Mouse (Mus musculus) heart, embryonic 13.5 days (tissue): ENCODE measurements at regions not wholly inside any gene's neighbourhood (a gene's known extent, or its start where the extent isn't known, plus 50 kb on each side); places are given as distances from the start of the nearest gene placed in this dataset.

ENCODE experiments used
- ATAC-seq: fragments of 200-750 bp; cut with Nextera tagmentation; 2 replicates; pipeline ENCODE4 v1.8.0; 2017; ENCODE audit warnings: moderate TSS enrichment; ENCODE audit not compliant: insufficient number of reproducible peaks, low FRiP score, low TSS enrichment; ENCODE audit errors: extremely low read depth
- H3K27ac ChIP-seq: fragments of 300-500 bp; sonication (generic); replicated peaks from 2 replicates; pipeline ENCODE4 v1.5.1; 2015; ENCODE audit warnings: moderate library complexity, mild to moderate bottlenecking, inconsistent platforms
- H3K27me3 ChIP-seq: fragments of 300-500 bp; sonication (generic); replicated peaks from 2 replicates; pipeline ENCODE4 v1.6.1; 2015; ENCODE audit warnings: mild to moderate bottlenecking, inconsistent platforms
- H3K36me3 ChIP-seq: fragments of 300-500 bp; sonication (generic); 2 replicates; pipeline ENCODE4 v1.6.1; 2015; ENCODE audit warnings: mild to moderate bottlenecking, inconsistent platforms
- H3K4me1 ChIP-seq: fragments of 300-500 bp; sonication (generic); 2 replicates; pipeline ENCODE4 v1.6.1; 2015; ENCODE audit warnings: inconsistent platforms
- H3K4me2 ChIP-seq: fragments of 300-500 bp; sonication (generic); 2 replicates; pipeline ENCODE4 v1.6.1; 2015; ENCODE audit warnings: inconsistent platforms, mild to moderate bottlenecking, moderate library complexity
- H3K4me3 ChIP-seq: fragments of 300-500 bp; sonication (generic); 2 replicates; pipeline ENCODE4 v1.5.1; 2015; ENCODE audit warnings: moderate library complexity, mild to moderate bottlenecking, inconsistent platforms
- H3K9ac ChIP-seq: fragments of 300-500 bp; sonication (generic); 2 replicates; pipeline ENCODE4 v1.6.1; 2015; ENCODE audit warnings: inconsistent platforms, mild to moderate bottlenecking, moderate library complexity
- H3K9me3 ChIP-seq: fragments of 300-500 bp; sonication (generic); 2 replicates; pipeline ENCODE4 v1.6.1; 2016; ENCODE audit warnings: inconsistent platforms
- WGBS: fragments of 180-500 bp; shearing (Covaris S2); methylation state at CpG from one replicate; pipeline ENCODE4 v1.1.7; 2015; ENCODE audit warnings: mixed read lengths; 5-methylcytosine and 5-hydroxymethylcytosine counted together

- ATAC-seq, result no peak
- Histone ChIP-seq H3K27ac (peak overlapping the region; percentile 75), H3K9me3 (0 out of 2 replicates have a peak, but pooled peaks cover 3% of the 10 kb centered on the region), H3K27me3 (no peaks in the 10 kb centered on the region), H3K4me2 (peak overlapping the region; percentile 26; the same call in 1 of the 2 replicates), H3K4me3 (no peak overlapping the region), H3K4me1 (peaks cover 20% of the 10 kb centered on the region), H3K36me3 (no peaks in the 10 kb centered on the region), H3K9ac (no peak overlapping the region)
- 40% methylated on average over 3 of the region's 3 CpGs for WGBS
Observed at GRCm38 (mm10) chr2:59406976-59407375, 77.5 kb upstream of the Dapl1 start.

- Histone ChIP-seq H3K36me3 (no peaks in the 10 kb centered on the region), H3K9me3 (0 out of 2 replicates have a peak, but pooled peaks cover 3% of the 10 kb centered on the region), H3K4me2 (peak overlapping the region; percentile 26; the same call in 1 of the 2 replicates), H3K9ac (no peak overlapping the region), H3K27me3 (no peaks in the 10 kb centered on the region), H3K4me1 (peaks cover 20% of the 10 kb centered on the region), H3K27ac (peak overlapping the region; percentile 75), H3K4me3 (no peak overlapping the region)
- WGBS, result 45% methylated on average over 13 of the region's 13 CpGs
- ATAC-seq, result no peak
Observed at GRCm38 (mm10) chr2:59407512-59407988, 76.9 kb upstream of the Dapl1 start.

DNA sequence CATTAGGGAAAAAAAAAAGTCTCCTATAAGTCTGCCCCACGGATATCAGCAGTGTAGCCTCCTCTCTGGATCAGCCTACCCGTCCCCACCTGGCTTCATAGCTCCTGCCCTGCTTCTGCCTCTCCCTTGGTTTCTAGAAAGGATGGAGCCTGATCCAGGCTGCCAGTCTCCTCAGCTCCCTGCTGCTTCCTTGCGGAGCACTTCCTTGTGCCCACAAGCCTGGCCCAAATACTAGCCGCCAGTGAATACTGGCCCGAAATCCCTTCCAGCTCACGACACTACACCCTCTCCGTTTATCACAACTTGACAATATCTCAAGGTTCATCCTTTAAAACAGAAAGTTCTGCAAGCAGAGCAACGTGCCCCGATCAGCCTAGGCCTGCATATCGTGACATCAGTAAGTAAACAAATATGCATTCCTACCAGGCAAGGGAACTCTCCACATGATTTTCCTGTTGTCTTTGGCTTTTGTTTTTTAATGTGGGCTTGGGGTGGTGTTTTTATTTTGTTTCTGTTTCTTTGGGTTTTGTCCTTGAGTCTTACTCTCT is 76.3 kb upstream of the Dapl1 start:
- Histone ChIP-seq H3K9ac (no peak overlapping the region), H3K4me2 (no peak overlapping the region), H3K9me3 (0 out of 2 replicates have a peak, but pooled peaks cover 3% of the 10 kb centered on the region), H3K36me3 (no peaks in the 10 kb centered on the region), H3K27me3 (no peaks in the 10 kb centered on the region), H3K4me3 (no peak overlapping the region), H3K4me1 (peaks cover 20% of the 10 kb centered on the region), H3K27ac (peak overlapping the region; percentile 75)
- WGBS, result 70% methylated on average over 10 of the region's 10 CpGs
- no peak for ATAC-seq

- Histone ChIP-seq H3K9me3 (0 out of 2 replicates have a peak, but pooled peaks cover 2% of the 10 kb centered on the region), H3K4me1 (peaks cover 30% of the 10 kb centered on the region), H3K4me3 (no peak overlapping the region), H3K27me3 (no peaks in the 10 kb centered on the region), H3K36me3 (no peaks in the 10 kb centered on the region), H3K4me2 (no peak overlapping the region), H3K27ac (no peak overlapping the region), H3K9ac (no peak overlapping the region)
- no peak for ATAC-seq
- WGBS, result 83% methylated on average over 9 of the region's 9 CpGs
Observed at GRCm38 (mm10) chr2:59414612-59415011, 69.8 kb upstream of the Dapl1 start.

DNA sequence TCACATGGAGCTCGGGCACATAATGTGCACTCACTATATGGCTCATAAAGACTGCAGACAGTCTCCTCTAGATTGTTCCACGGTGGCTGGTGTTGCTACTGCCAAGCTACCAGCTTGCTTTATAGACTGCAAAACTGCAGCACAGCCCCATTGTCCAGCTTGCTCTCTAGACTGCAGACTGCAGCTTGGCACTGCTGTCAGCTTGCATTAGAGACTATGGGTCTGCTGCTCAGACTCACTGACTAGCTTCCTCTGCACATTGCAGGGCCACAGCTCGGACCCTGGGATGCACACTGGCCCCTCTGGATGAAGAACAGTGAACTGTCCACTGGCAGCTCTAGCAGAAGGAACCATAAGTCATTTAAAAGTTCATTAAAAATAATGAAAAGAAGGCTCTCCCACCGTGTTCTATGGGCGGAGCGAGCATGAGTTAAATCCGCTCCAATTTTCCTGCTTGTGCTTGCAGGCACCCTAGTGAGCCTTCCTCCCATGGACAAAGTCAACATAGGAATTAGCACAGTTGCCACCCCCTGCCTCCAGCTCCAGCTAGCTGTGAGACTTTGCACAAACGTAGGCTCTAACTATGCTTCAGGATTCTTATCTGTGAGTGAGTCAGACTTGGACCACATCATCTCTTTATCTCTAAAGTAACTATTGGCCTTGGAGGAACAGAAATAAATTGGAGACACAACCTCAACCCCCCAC is 67.8 kb upstream of the Dapl1 start:
- no peak for ATAC-seq
- Histone ChIP-seq H3K27ac (peak overlapping the region; percentile 74), H3K9ac (no peak overlapping the region), H3K4me3 (no peak overlapping the region), H3K4me1 (peaks cover 41% of the 10 kb centered on the region), H3K27me3 (no peaks in the 10 kb centered on the region), H3K36me3 (no peaks in the 10 kb centered on the region), H3K4me2 (no peak overlapping the region), H3K9me3 (no peaks in the 10 kb centered on the region)
- 55% methylated on average over 8 of the region's 8 CpGs for WGBS

DNA sequence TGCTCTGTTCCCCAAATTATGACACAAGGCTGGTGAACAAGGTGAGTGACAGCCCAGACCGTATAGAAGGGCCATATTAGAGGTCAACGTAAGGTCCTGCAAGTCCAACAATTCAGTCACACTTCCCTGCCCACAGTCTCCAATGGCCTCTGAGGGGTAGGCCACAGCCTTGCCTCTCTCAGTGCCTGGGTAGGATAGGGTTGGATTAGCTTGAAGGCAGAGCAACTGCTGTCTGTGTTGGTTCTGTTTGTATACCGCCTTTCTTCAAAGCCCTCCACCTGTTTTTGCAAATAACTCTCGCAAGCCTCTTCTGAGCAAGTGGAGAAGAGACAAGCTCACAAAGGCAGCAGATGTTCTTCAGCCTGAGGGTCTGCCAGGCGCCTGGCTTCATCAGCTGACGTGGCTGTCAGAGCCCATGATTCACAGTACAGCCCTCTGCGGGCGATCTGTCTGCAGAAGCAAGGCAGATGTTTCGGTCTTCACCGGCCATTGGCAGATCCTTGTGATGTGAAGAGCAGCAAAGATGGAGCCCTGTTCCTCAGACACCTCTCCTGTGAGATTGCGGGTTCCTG is 67.0 kb upstream of the Dapl1 start:
- no peaks in the 10 kb centered on the region for H3K9me3 ChIP-seq
- H3K4me3 ChIP-seq, result no peak overlapping the region
- H3K4me1 ChIP-seq, result peaks cover 42% of the 10 kb centered on the region
- no peaks in the 10 kb centered on the region for H3K27me3 ChIP-seq
- H3K9ac ChIP-seq, result no peak overlapping the region
- no peaks in the 10 kb centered on the region for H3K36me3 ChIP-seq
- WGBS, result 66% methylated on average over 11 of the region's 11 CpGs
- ATAC-seq, result no peak
- H3K4me2 ChIP-seq, result no peak overlapping the region
- peak overlapping the region; percentile 54 for H3K27ac ChIP-seq

GRCm38 (mm10) chr2:59420496-59420895 is 64.0 kb upstream of the Dapl1 start:
- no peak overlapping the region for H3K4me2 ChIP-seq
- H3K27ac ChIP-seq, result no peak overlapping the region
- H3K9ac ChIP-seq, result no peak overlapping the region
- 48% methylated on average over 5 of the region's 5 CpGs for WGBS
- H3K27me3 ChIP-seq, result no peaks in the 10 kb centered on the region
- peaks cover 52% of the 10 kb centered on the region for H3K4me1 ChIP-seq
- no peaks in the 10 kb centered on the region for H3K9me3 ChIP-seq
- ATAC-seq, result no peak
- H3K4me3 ChIP-seq, result no peak overlapping the region
- H3K36me3 ChIP-seq, result no peaks in the 10 kb centered on the region

DNA sequence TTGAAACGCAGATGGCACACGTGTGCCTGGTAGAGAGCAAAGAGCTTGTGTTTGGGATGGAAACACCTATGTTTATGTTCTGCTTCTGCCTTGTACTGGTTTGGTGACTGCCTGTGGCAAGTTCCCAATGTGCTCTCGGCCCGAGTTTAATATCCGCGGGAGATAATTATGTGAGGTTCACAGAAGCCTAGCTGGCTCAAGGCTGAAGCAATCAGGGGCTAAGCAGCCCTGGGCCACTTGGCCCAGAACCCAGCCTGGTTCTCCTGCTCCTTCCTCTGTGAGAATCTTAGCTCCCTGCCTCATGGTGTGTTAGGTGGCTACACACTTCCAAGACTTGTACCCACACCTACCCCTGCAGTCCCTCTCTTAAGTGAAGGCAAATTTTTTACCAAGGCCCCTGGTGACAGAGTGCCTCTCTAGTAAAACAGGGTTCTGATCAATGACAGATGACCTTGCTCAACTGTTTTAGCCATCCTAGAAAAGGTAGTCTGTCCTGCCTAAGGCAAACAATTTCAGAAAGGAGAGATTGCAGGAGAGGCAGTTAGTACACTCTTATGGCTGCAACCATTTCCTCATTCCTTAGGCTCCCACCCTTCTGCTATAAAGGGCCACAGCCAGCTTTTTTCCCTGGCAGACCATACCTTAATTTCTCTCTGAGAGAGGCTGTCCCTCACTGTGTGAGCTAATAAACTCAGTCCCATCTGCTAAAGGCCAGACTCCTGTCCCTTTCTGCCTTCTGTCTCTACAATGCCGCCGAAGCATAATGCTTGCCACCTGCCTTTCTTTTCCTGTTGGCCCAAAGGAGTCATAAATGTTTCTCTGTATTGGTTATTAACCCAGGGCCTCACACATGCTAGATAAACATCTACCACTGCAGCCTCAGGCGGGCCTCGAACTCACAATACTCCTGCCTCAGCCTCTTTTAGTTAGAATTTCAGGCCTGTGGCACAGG is 61.9 kb upstream of the Dapl1 start:
- no peak for ATAC-seq
- no peak overlapping the region for H3K4me2 ChIP-seq
- H3K4me1 ChIP-seq, result peaks cover 31% of the 10 kb centered on the region
- no peak overlapping the region for H3K27ac ChIP-seq
- no peaks in the 10 kb centered on the region for H3K9me3 ChIP-seq
- peak overlapping the region; percentile 8; the same call in 1 of the 2 replicates for H3K9ac ChIP-seq
- no peaks in the 10 kb centered on the region for H3K36me3 ChIP-seq
- H3K27me3 ChIP-seq, result no peaks in the 10 kb centered on the region
- 76% methylated on average over 10 of the region's 10 CpGs for WGBS
- H3K4me3 ChIP-seq, result no peak overlapping the region

GRCm38 (mm10) chr2:59424205-59424604 is 60.2 kb upstream of the Dapl1 start:
- Histone ChIP-seq H3K4me3 (no peak overlapping the region), H3K9me3 (no peaks in the 10 kb centered on the region), H3K27me3 (no peaks in the 10 kb centered on the region), H3K36me3 (no peaks in the 10 kb centered on the region), H3K4me2 (no peak overlapping the region), H3K9ac (no peak overlapping the region), H3K27ac (no peak overlapping the region), H3K4me1 (peaks cover 24% of the 10 kb centered on the region)
- no peak for ATAC-seq
- 79% methylated on average over 2 of the region's 2 CpGs for WGBS

- no peaks in the 10 kb centered on the region for H3K9me3 ChIP-seq
- H3K9ac ChIP-seq, result no peak overlapping the region
- H3K4me2 ChIP-seq, result no peak overlapping the region
- no peak overlapping the region for H3K4me3 ChIP-seq
- WGBS, result 26% methylated on average over 5 of the region's 5 CpGs
- H3K27me3 ChIP-seq, result no peaks in the 10 kb centered on the region
- peaks cover 21% of the 10 kb centered on the region for H3K4me1 ChIP-seq
- H3K27ac ChIP-seq, result no peak overlapping the region
- H3K36me3 ChIP-seq, result no peaks in the 10 kb centered on the region
- ATAC-seq, result no peak
Observed at GRCm38 (mm10) chr2:59424729-59425128, 59.7 kb upstream of the Dapl1 start.

GRCm38 (mm10) chr2:59425876-59426275 is 58.6 kb upstream of the Dapl1 start:
- no peak overlapping the region for H3K4me3 ChIP-seq
- no peak for ATAC-seq
- H3K4me2 ChIP-seq, result no peak overlapping the region
- 71% methylated on average over 4 of the region's 4 CpGs for WGBS
- H3K9ac ChIP-seq, result no peak overlapping the region
- H3K9me3 ChIP-seq, result no peaks in the 10 kb centered on the region
- peaks cover 11% of the 10 kb centered on the region; the same call in 1 of the 2 replicates for H3K4me1 ChIP-seq
- no peaks in the 10 kb centered on the region for H3K27me3 ChIP-seq
- no peaks in the 10 kb centered on the region for H3K36me3 ChIP-seq
- no peak overlapping the region for H3K27ac ChIP-seq
